Mouse (Mus musculus) CH12.LX (cell line): ENCODE results near the gene Kcnip4. TPM values are rescaled to one million over a fixed set of nuclear protein-coding genes. Genes with fewer than 3 reads are reported as not detected.

ENCODE experiments used
- DNase-seq: peaks from one replicate; pipeline ENCODE4 v3.0.0-alpha.2; 2013; ENCODE audit errors: extremely low read depth
- H3K27ac ChIP-seq: 2 replicates; pipeline ENCODE4 v1.5.1; 2012; ENCODE audit warnings: low read depth, mild to moderate bottlenecking, control low read depth, moderate library complexity; ENCODE audit not compliant: insufficient read depth
- H3K27me3 ChIP-seq: replicated peaks from 2 replicates; pipeline ENCODE3; 2012; ENCODE audit warnings: inconsistent platforms
- H3K36me3 ChIP-seq, 2 experiments: replicated peaks in 1 of 2; 2 replicates each; pipeline versions ENCODE3 to v1.6.1; 2012; ENCODE audit warnings: inconsistent platforms in 1 of 2, low read length in 1 of 2, mild to moderate bottlenecking in 1 of 2, mixed read lengths in 1 of 2, moderate library complexity in 1 of 2; ENCODE audit not compliant: control insufficient read depth in 1 of 2, insufficient read depth in 1 of 2
- H3K4me1 ChIP-seq, 2 experiments: 2 replicates each; pipeline ENCODE4 v1.6.1; 2012; ENCODE audit warnings: inconsistent platforms in 1 of 2, moderate library complexity in 1 of 2; ENCODE audit not compliant: insufficient read depth in 2 of 2, control insufficient read depth in 1 of 2
- H3K4me2 ChIP-seq: 2 replicates; pipeline ENCODE4 v1.6.1; 2012; ENCODE audit warnings: low read depth, mild to moderate bottlenecking, control low read depth; ENCODE audit not compliant: poor library complexity, insufficient read depth, severe bottlenecking
- H3K4me3 ChIP-seq, 3 experiments: fragments of 150-350 bp in 1 of 3; sonication (generic) in 1 of 3; replicated peaks in 1 of 3; 2 replicates each; pipeline versions ENCODE3 to v1.5.1; 2011 to 2012; ENCODE audit warnings: low read depth in 2 of 3, low read length in 2 of 3, mild to moderate bottlenecking in 2 of 3, moderate library complexity in 2 of 3, control low read depth in 1 of 3, improper control_type of control experiment in 1 of 3, inconsistent platforms in 1 of 3, mixed read lengths in 1 of 3; ENCODE audit not compliant: poor library complexity in 1 of 3
- H3K79me2 ChIP-seq: replicated peaks from 2 replicates; pipeline ENCODE4 v1.6.1; 2012; ENCODE audit warnings: mild to moderate bottlenecking, moderate library complexity; ENCODE audit not compliant: control insufficient read depth, poor library complexity, insufficient read depth, severe bottlenecking; ENCODE audit errors: extremely low read depth
- H3K9ac ChIP-seq: 2 replicates; pipeline ENCODE4 v1.6.1; 2012; ENCODE audit warnings: low read depth, mild to moderate bottlenecking, control low read depth, moderate library complexity; ENCODE audit not compliant: insufficient read depth
- H3K9me3 ChIP-seq: replicated peaks from 2 replicates; pipeline ENCODE3; 2012; ENCODE audit warnings: low read length, inconsistent platforms, mixed read lengths
- BHLHE40 ChIP-seq: IDR thresholded peaks from 2 replicates; pipeline ENCODE4 v1.6.1; 2011; ENCODE audit warnings: mild to moderate bottlenecking, low read depth, low read length, improper control_type of control experiment
- CHD1 ChIP-seq: IDR thresholded peaks from 2 replicates; pipeline ENCODE4 v1.6.1; 2012; ENCODE audit warnings: low read depth, low read length, improper control_type of control experiment, inconsistent platforms
- CHD2 ChIP-seq: IDR thresholded peaks from 2 replicates; pipeline ENCODE4 v1.6.1; 2011; ENCODE audit warnings: low read length, improper control_type of control experiment
- CTCF ChIP-seq, 2 experiments: IDR thresholded peaks in 1 of 2; conservative IDR thresholded peaks in 1 of 2; 2 replicates each; pipeline ENCODE4 v1.5.1; 2011 to 2012; ENCODE audit warnings: low read depth in 2 of 2, low read length in 2 of 2, improper control_type of control experiment in 1 of 2, inconsistent platforms in 1 of 2, mild to moderate bottlenecking in 1 of 2, moderate library complexity in 1 of 2
- GABPA ChIP-seq: IDR thresholded peaks from 2 replicates; pipeline ENCODE4 v1.6.1; 2012; ENCODE audit warnings: low read depth, low read length, improper control_type of control experiment, inconsistent platforms; ENCODE audit not compliant: insufficient replicate concordance
- HCFC1 ChIP-seq: IDR thresholded peaks from 2 replicates; pipeline ENCODE4 v1.6.1; 2012; ENCODE audit warnings: low read depth, mild to moderate bottlenecking, inconsistent platforms, low read length, improper control_type of control experiment
- JUN ChIP-seq: IDR thresholded peaks from 2 replicates; pipeline ENCODE4 v1.6.1; 2011; ENCODE audit warnings: low read depth, mild to moderate bottlenecking, low read length, improper control_type of control experiment, moderate library complexity; ENCODE audit not compliant: insufficient read depth
- JUND ChIP-seq: conservative IDR thresholded peaks from 2 replicates; pipeline ENCODE4 v1.6.1; 2011; ENCODE audit warnings: low read depth, low read length, improper control_type of control experiment
- MEF2A ChIP-seq: IDR thresholded peaks from 2 replicates; pipeline ENCODE4 v1.6.1; 2014; ENCODE audit warnings: low read depth, mild to moderate bottlenecking, inconsistent platforms, low read length, improper control_type of control experiment, borderline replicate concordance
- MXI1 ChIP-seq: IDR thresholded peaks from 2 replicates; pipeline ENCODE4 v1.6.1; 2011; ENCODE audit warnings: mild to moderate bottlenecking, low read depth, low read length, improper control_type of control experiment
- NELFE ChIP-seq: IDR thresholded peaks from 2 replicates; pipeline ENCODE4 v1.6.1; 2011; ENCODE audit warnings: low read depth, low read length, improper control_type of control experiment
- PAX5 ChIP-seq: IDR thresholded peaks from 2 replicates; pipeline ENCODE4 v1.6.1; 2012; ENCODE audit warnings: low read length, inconsistent platforms, mixed read lengths
- POLR2A ChIP-seq: IDR thresholded peaks from 2 replicates; pipeline ENCODE4 v1.6.1; 2011; ENCODE audit warnings: low read depth, mild to moderate bottlenecking, improper control_type of control experiment, low read length
- POLR2AphosphoS2 ChIP-seq: IDR thresholded peaks from 2 replicates; pipeline ENCODE4 v1.6.1; 2011; ENCODE audit warnings: low read depth, low read length, improper control_type of control experiment
- UBTF ChIP-seq: IDR thresholded peaks from 2 replicates; pipeline ENCODE4 v1.6.1; 2012; ENCODE audit warnings: low read depth, mild to moderate bottlenecking, inconsistent platforms, low read length, improper control_type of control experiment, moderate library complexity
- USF1 ChIP-seq: IDR thresholded peaks from 2 replicates; pipeline ENCODE4 v1.6.1; 2014; ENCODE audit warnings: low read depth, mild to moderate bottlenecking, inconsistent platforms, low read length, improper control_type of control experiment
- USF2 ChIP-seq: conservative IDR thresholded peaks from 2 replicates; pipeline ENCODE4 v1.6.1; 2011; ENCODE audit warnings: low read depth, low read length, improper control_type of control experiment
- ZC3H11A ChIP-seq: IDR thresholded peaks from 2 replicates; pipeline ENCODE4 v1.6.1; 2012; ENCODE audit warnings: low read depth, mild to moderate bottlenecking, inconsistent platforms, low read length, improper control_type of control experiment
- ZNF384 ChIP-seq: IDR thresholded peaks from 2 replicates; pipeline ENCODE4 v1.6.1; 2012; ENCODE audit warnings: low read depth, low read length, improper control_type of control experiment, inconsistent platforms
- dilution Hi-C: fragments of 300-500 bp; cut with MboI; formaldehyde crosslinking; loops from 2 replicates; pipeline ENCODE4 v1.14.3; 2020; ENCODE audit warnings: low sequenced_read_pairs; ENCODE audit not compliant: extremely low pct_unique_long_range_greater_than_20kb, extremely low pct_ligation_motif_present
- in situ Hi-C: fragments of 300-500 bp; cut with MboI; formaldehyde crosslinking; loops from 3 replicates; pipeline ENCODE4 v1.14.3; 2019; ENCODE audit warnings: low sequenced_read_pairs, low pct_ligation_motif_present, low pct_unique_long_range_greater_than_20kb, mixed read lengths
- polyA plus RNA-seq: library from polyadenylated mRNA; unstranded; fragments of >175 nt; gene quantifications from 2 replicates; pipeline ENCODE4 v1.2.1, GENCODE M21; 2012; ENCODE audit warnings: low read depth; ENCODE audit not compliant: insufficient read length
- total RNA-seq, 2 experiments: library from RNA; depleted of rRNA; stranded (reverse); fragments of 300-350 nt in 1 of 2; fragments of >200 nt in 1 of 2; gene quantifications; 2 replicates each; pipeline ENCODE4 v1.2.3; 2012 to 2014

Gene Kcnip4
- total and polyA plus RNA-seq, 3 experiments: 0.80 TPM; not detected in 2

DNA sequence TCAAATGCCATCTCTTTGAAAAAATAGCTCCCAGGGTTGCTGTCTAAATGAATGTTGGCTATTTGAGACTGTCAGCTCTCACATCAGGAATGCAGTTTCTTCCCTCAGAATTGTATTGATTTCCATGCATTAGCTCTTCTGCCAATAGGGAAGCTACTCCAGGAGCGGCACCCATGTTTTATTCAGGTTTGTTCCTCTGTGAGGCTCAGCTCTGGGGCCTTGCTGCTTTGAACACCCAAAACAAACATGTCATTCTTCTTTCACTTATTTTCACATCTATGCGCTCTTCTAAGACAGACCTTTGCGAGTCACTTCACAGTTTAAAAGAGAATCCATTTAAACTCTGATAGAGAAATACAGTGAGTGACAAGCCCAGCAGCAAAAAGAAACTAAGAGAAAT, 862.2 kb downstream of the Kcnip4 start:
- Histone ChIP-seq H3K4me1 (no peaks in the 10 kb centered on the region), H3K27ac (no peak overlapping the region)
- TF ChIP-seq BHLHE40 (no peak), MXI1 (no peak), GABPA (no peak), ZC3H11A (no peak), CTCF (conservative IDR thresholded peaks at IDR 0.05 in 1 of 2, IDR thresholded peaks at IDR 0.05 in 1 of 2; ENCODE audit: low read depth in 2 of 2, low read length in 2 of 2) (no peak), ZNF384 (no peak), CHD2 (no peak), USF1 (no peak), JUN (no peak), JUND (no peak), UBTF (no peak), CHD1 (no peak), POLR2A (no peak), HCFC1 (no peak), PAX5 (no peak), NELFE (no peak), MEF2A (no peak), USF2 (no peak)
- TF ChIP-seq, all 38 proteins: peak for 0
- Histone ChIP-seq H3K27me3 (no peaks in the 10 kb centered on the region), H3K4me3 (no peak overlapping the region), H3K9me3 (peaks cover 6% of the 10 kb centered on the region), H3K36me3 (no peaks in the 10 kb centered on the region), H3K79me2 (no peaks in the 10 kb centered on the region), H3K4me2 (no peak overlapping the region), H3K9ac (no peak overlapping the region)
- in situ Hi-C loops: no loop called here
- dilution Hi-C loops: no loop called here
- no peak for DNase-seq

GRCm38 (mm10) chr5:48659975-48660374, 864.7 kb downstream of the Kcnip4 start:
- dilution Hi-C loops: no loop called here
- in situ Hi-C loops: no loop called here
- Histone ChIP-seq H3K4me2 (no peak overlapping the region), H3K9me3 (peaks cover 2% of the 10 kb centered on the region), H3K27ac (no peak overlapping the region), H3K36me3 (no peaks in the 10 kb centered on the region), H3K4me1 (no peaks in the 10 kb centered on the region), H3K79me2 (no peaks in the 10 kb centered on the region), H3K9ac (no peak overlapping the region), H3K27me3 (no peaks in the 10 kb centered on the region), H3K4me3 (no peak overlapping the region)
- TF ChIP-seq ZNF384: peak; percentile 59; the same call in 1 of the 2 replicates
- TF ChIP-seq POLR2AphosphoS2: no peak
- no peak for DNase-seq
